14 mouse cellular contexts compared by ENCODE assay signal in genomic region chr2:72326491-72326890, GRCm38 (mm10). TPM values are rescaled to one million over a fixed set of nuclear protein-coding genes. Genes with fewer than 3 reads are reported as not detected.
DNase-seq lines count a peak whose midpoint lies in the region; ATAC-seq and TF ChIP-seq lines count a peak whose summit lies in the region.
"Had no signal": no experiment of that assay in that cellular context is flagged by ENCODE, and none has a peak within 500 bp of the region (broad histone marks: within the 10 kb centered on the region; RNA-seq: fewer than 3 reads in every experiment).

No protein-coding gene starts in this region.

- H3K27ac ChIP-seq in heart, adult 2 months, result peak overlapping the region; percentile 5; the same call in 1 of the 2 replicates
- H3K27ac ChIP-seq in layer of hippocampus, adult 2 months, result peak overlapping the region; percentile 36
- H3K27ac ChIP-seq in neural tube, embryonic 13.5 days (replicated peaks), result no peak overlapping the region
- H3K27ac ChIP-seq: heart, embryonic 15.5 days; limb, embryonic 10.5 days; liver, embryonic 14.5 days had no signal

- no peak for TF ChIP-seq EP300 in heart, adult 2 months (IDR thresholded peaks at IDR 0.05; ENCODE audit: insufficient read depth, low read depth, low read length)

- peaks cover 22% of the 10 kb centered on the region for H3K4me1 ChIP-seq in heart, adult 2 months (ENCODE audit: control insufficient read depth, insufficient read depth, low read length)
- peaks cover 42% of the 10 kb centered on the region for H3K4me1 ChIP-seq in neural tube, embryonic 13.5 days (replicated peaks)

- peak; percentile 61 for ATAC-seq in neural tube, embryonic 13.5 days (ENCODE audit: low read depth)
- ATAC-seq: intestine, embryonic 16.5 days had no signal

- no peaks in the 10 kb centered on the region; the same call in 1 of the 2 replicates for H3K79me2 ChIP-seq in heart, adult 2 months (replicated peaks; ENCODE audit: control insufficient read depth, insufficient read depth, low read length)

- no peaks in the 10 kb centered on the region for H3K9me3 ChIP-seq in neural tube, embryonic 13.5 days
- H3K9me3 ChIP-seq: heart, embryonic 15.5 days; limb, embryonic 10.5 days had no signal

- peak; percentile 42 for TF ChIP-seq CTCF in heart, adult 2 months (IDR thresholded peaks at IDR 0.05)
- peak; percentile 69 for TF ChIP-seq CTCF in layer of hippocampus, adult 2 months (conservative IDR thresholded peaks at IDR 0.05)

- intact Hi-C loops in heart, adult 2 months (cut with DNase I), result no loop called here
- intact Hi-C loops in heart, postnatal 10 days (cut with DNase I), result no loop called here

- 0 out of 2 replicates have a peak overlapping the region, but pooled peaks have one; percentile 17 for H3K4me2 ChIP-seq in neural tube, embryonic 13.5 days
- H3K4me2 ChIP-seq: heart, embryonic 15.5 days had no signal

- WGBS in heart, adult 2 months, result 63% methylated on average over 6 of the region's 6 CpGs
- 28% methylated on average over 6 of the region's 6 CpGs for WGBS in neural tube, embryonic 13.5 days

- no peaks in the 10 kb centered on the region for H3K27me3 ChIP-seq in heart, adult 2 months (ENCODE audit: control insufficient read depth, insufficient read depth, low read length)
- H3K27me3 ChIP-seq in neural tube, embryonic 13.5 days, result no peaks in the 10 kb centered on the region
- H3K27me3 ChIP-seq: heart, embryonic 15.5 days had no signal

- no peak overlapping the region for H3K9ac ChIP-seq in heart, adult 2 months (ENCODE audit: low read depth, low read length)
- H3K9ac ChIP-seq in neural tube, embryonic 13.5 days, result no peak overlapping the region
- H3K9ac ChIP-seq: heart, embryonic 15.5 days; liver, embryonic 14.5 days had no signal

- no peak for TF ChIP-seq POLR2A in heart, adult 2 months (IDR thresholded peaks at IDR 0.05; ENCODE audit: insufficient read depth, low read depth, low read length)

- peaks cover 13% of the 10 kb centered on the region for H3K36me3 ChIP-seq in heart, adult 2 months (ENCODE audit: control insufficient read depth, insufficient read depth, low read length)
- H3K36me3 ChIP-seq in neural tube, embryonic 13.5 days, result no peaks in the 10 kb centered on the region
- H3K36me3 ChIP-seq: heart, embryonic 15.5 days; limb, embryonic 10.5 days had no signal

- no peak overlapping the region for H3K4me3 ChIP-seq in heart, adult 2 months
- H3K4me3 ChIP-seq in layer of hippocampus, adult 2 months, result peak overlapping the region; percentile 38; the same call in 1 of the 2 replicates
- H3K4me3 ChIP-seq in neural tube, embryonic 13.5 days, result no peak overlapping the region
- H3K4me3 ChIP-seq: heart, embryonic 15.5 days; limb, embryonic 10.5 days had no signal

- DNase-seq in heart, adult 2 months, result no peak
- DNase-seq in heart, postnatal 10 days, result no peak
- peak; percentile 5 to 24 for DNase-seq in layer of hippocampus, adult 2 months (ENCODE audit: low spot score in 2 of 2)
- DNase-seq in layer of hippocampus, postnatal 25 days (ENCODE audit: extremely low spot score in 1 of 2, low spot score in 1 of 2), result no peak
- DNase-seq in mesoderm, embryonic 11.5 days (ENCODE audit: low read depth, low spot score), result peak; percentile 47
- no peak for DNase-seq in cerebellum, adult 11-12 months
- DNase-seq: gastrocnemius, postnatal 36 days; lung, postnatal 4 days; thymus, postnatal 4 days had no signal

RNA-seq across cellular contexts. Expression of gene Map3k20, which starts 41.1 kb away (rescaled TPM):
- 100 to 1,000 TPM; 275 to 303 TPM for total RNA-seq in heart, adult 2 months (2021)
- polyA plus RNA-seq in heart, adult 2 months (2012; rRNA removed), result 75.1 and 124 TPM in 2 replicates
- 100 to 1,000 TPM; 216 to 235 TPM for total RNA-seq in heart, postnatal 10 days (2021)
- total RNA-seq in layer of hippocampus, adult 2 months (2021), result 10 to 100 TPM in 1 of 2 experiments, 1 to 10 TPM in 1; 9.0 to 13.9 TPM
- 10 to 100 TPM; 12.2 to 12.4 TPM for total RNA-seq in layer of hippocampus, postnatal 25 days (2021)
- 4.7 and 5.7 TPM in 2 replicates for polyA plus RNA-seq in neural tube, embryonic 13.5 days (2015; fragmentation: Nextera tagmentation; extraction: Ambion mirVana)

Comparison
In these comparisons a context has a peak if more than half of its experiments do, and no peak if none do; other contexts are left out.
1. DNase-seq: peak in layer of hippocampus, adult 2 months (2 of 2) and mesoderm, embryonic 11.5 days (single experiment); none in heart, adult 2 months (0 of 2), heart, postnatal 10 days (0 of 2), layer of hippocampus, postnatal 25 days (0 of 2) and cerebellum, adult 11-12 months (single experiment).
2. RNA of gene Map3k20, which starts 41.1 kb away (total RNA-seq): 275 to 303 TPM in heart, adult 2 months and 216 to 235 TPM in heart, postnatal 10 days; 9.0 to 13.9 TPM in layer of hippocampus, adult 2 months and 12.2 to 12.4 TPM in layer of hippocampus, postnatal 25 days; every median in the first group is over 10 times any median in the second.